Mouse (Mus musculus) heart, postnatal 0 days (tissue): ENCODE data around the gene Ubxn6. TPM values are rescaled to one million over a fixed set of nuclear protein-coding genes. Genes with fewer than 3 reads are reported as not detected.
A peak's percentile ranks its signal among the peaks of the same experiment; 100 is the strongest.

Experiments
- ATAC-seq: fragments of 200-750 bp; cut with Nextera tagmentation; 2 replicates; pipeline ENCODE4 v1.8.0; 2017; ENCODE audit warnings: low read depth, moderate number of reproducible peaks, moderate library complexity; ENCODE audit not compliant: insufficient read depth
- DNase-seq: peaks from one replicate; pipeline ENCODE4 v3.0.0-alpha.2; 2016; ENCODE audit warnings: low spot score
- H3K27ac ChIP-seq: fragments of 300-500 bp; sonication (generic); 2 replicates; pipeline ENCODE4 v1.5.1; 2014; ENCODE audit warnings: low read depth, mild to moderate bottlenecking
- H3K27me3 ChIP-seq: fragments of 300-500 bp; sonication (generic); 2 replicates; pipeline ENCODE4 v1.6.1; 2014; ENCODE audit warnings: low read length, mixed read lengths; ENCODE audit not compliant: control insufficient read depth, insufficient read depth
- H3K36me3 ChIP-seq: fragments of 300-500 bp; sonication (generic); replicated peaks from 2 replicates; pipeline ENCODE4 v1.6.1; 2014; ENCODE audit warnings: low read length, mixed read lengths; ENCODE audit not compliant: control insufficient read depth, insufficient read depth
- H3K4me1 ChIP-seq: fragments of 300-500 bp; sonication (generic); 2 replicates; pipeline ENCODE4 v1.6.1; 2014; ENCODE audit warnings: antibody characterized with exemption; ENCODE audit not compliant: control insufficient read depth, insufficient read depth
- H3K4me2 ChIP-seq: fragments of 300-500 bp; sonication (generic); 2 replicates; pipeline ENCODE4 v1.6.1; 2014; ENCODE audit warnings: low read depth, mild to moderate bottlenecking, low read length, moderate library complexity
- H3K4me3 ChIP-seq: fragments of 300-500 bp; sonication (generic); 2 replicates; pipeline ENCODE4 v1.5.1; 2014; ENCODE audit warnings: low read depth, low read length
- H3K9ac ChIP-seq: fragments of 300-500 bp; sonication (generic); replicated peaks from 2 replicates; pipeline ENCODE4 v1.6.1; 2014; ENCODE audit warnings: low read depth, low read length, mixed read lengths
- H3K9me3 ChIP-seq: fragments of 300-500 bp; sonication (generic); replicated peaks from 2 replicates; pipeline ENCODE4 v1.6.1; 2016; ENCODE audit warnings: low read length; ENCODE audit not compliant: control insufficient read depth
- CTCF ChIP-seq: IDR thresholded peaks from 2 replicates; pipeline ENCODE4 v1.5.1; 2016; ENCODE audit warnings: antibody characterized with exemption, control low read depth, low read depth
- EP300 ChIP-seq: IDR thresholded peaks from 2 replicates; pipeline ENCODE4 v1.6.1; 2016; ENCODE audit warnings: antibody characterized with exemption, low read depth
- WGBS: fragments of 180-500 bp; shearing (Covaris S2); extraction: QIAGEN DNeasy Blood & Tissue Kit; methylation state at CpG from one replicate; pipeline ENCODE4 v1.1.7; 2014; 5-methylcytosine and 5-hydroxymethylcytosine counted together
- polyA plus RNA-seq: library from polyadenylated mRNA; unstranded; fragments of >200 nt; fragmentation: Nextera tagmentation; extraction: Ambion mirVana; gene quantifications from 2 replicates; pipeline ENCODE4 v1.2.1, GENCODE M21; 2015
- total RNA-seq: library from RNA; depleted of rRNA; stranded (reverse); fragments of >200 nt; gene quantifications from 2 replicates; pipeline ENCODE4 v1.2.3, GENCODE M21; 2014; ENCODE audit warnings: low replicate concordance

The Ubxn6 gene
- total and polyA plus RNA-seq, 2 experiments from 2014 or later, result 58.2 to 68.1 TPM

- Histone ChIP-seq H3K4me1 (peaks cover 15% of the 10 kb centered on the region; the same call in 1 of the 2 replicates), H3K4me3 (no peak overlapping the region), H3K27ac (peak overlapping the region; percentile 32), H3K4me2 (peak overlapping the region; percentile 61), H3K27me3 (peaks cover 14% of the 10 kb centered on the region), H3K9ac (no peak overlapping the region), H3K9me3 (peaks cover 8% of the 10 kb centered on the region), H3K36me3 (no peaks in the 10 kb centered on the region)
- TF ChIP-seq EP300, result no peak
- no peak for TF ChIP-seq CTCF
- 37% methylated on average over 12 of the region's 12 CpGs for WGBS
- DNase-seq (peak; percentile 49), ATAC-seq (no peak; the same call in 1 of the 2 replicates)
Measured at GRCm38 (mm10) chr17:56119431-56119830, 44.6 kb upstream of the Ubxn6 start.

- H3K27me3 ChIP-seq, result peaks cover 7% of the 10 kb centered on the region
Measured at GRCm38 (mm10) chr17:56117251-56117710, 42.5 kb upstream of the Ubxn6 start, which contains the start of gene Plin5. Gene Plin5 (minus strand): TSS chr17:56117596.

GRCm38 (mm10) chr17:56116193-56116592 is 41.4 kb upstream of the Ubxn6 start:
- Histone ChIP-seq H3K4me3 (no peak overlapping the region), H3K27ac (no peak overlapping the region), H3K9ac (no peak overlapping the region), H3K9me3 (no peaks in the 10 kb centered on the region), H3K4me2 (no peak overlapping the region), H3K4me1 (peaks cover 15% of the 10 kb centered on the region; the same call in 1 of the 2 replicates), H3K27me3 (peaks cover 5% of the 10 kb centered on the region), H3K36me3 (no peaks in the 10 kb centered on the region)
- 67% methylated on average over 10 of the region's 10 CpGs for WGBS
- ATAC-seq, result no peak
- DNase-seq, result no peak
- no peak for TF ChIP-seq EP300
- no peak for TF ChIP-seq CTCF

More at GRCm38 (mm10) chr17:56117251-56117710, 42.5 kb upstream of the Ubxn6 start, which contains the start of gene Plin5:
- H3K36me3 ChIP-seq, result no peaks in the 10 kb centered on the region
- H3K4me2 ChIP-seq, result peak within 1 kb of the TSS; percentile 60
- peak within 1 kb of the TSS; percentile 1; the same call in 1 of the 2 replicates for H3K9ac ChIP-seq
- no peak within 1 kb of the TSS for H3K27ac ChIP-seq
- H3K9me3 ChIP-seq, result peaks cover 2% of the 10 kb centered on the region
- H3K4me3 ChIP-seq, result peak within 1 kb of the TSS; percentile 41
- peaks cover 15% of the 10 kb centered on the region; the same call in 1 of the 2 replicates for H3K4me1 ChIP-seq
- peak; percentile 51 for DNase-seq
- ATAC-seq, result peak; percentile 76
- TF ChIP-seq CTCF (no peak), EP300 (no peak)
- WGBS, result 1% methylated on average over 27 of the region's 27 CpGs

GRCm38 (mm10) chr17:56112743-56113142 is 37.9 kb upstream of the Ubxn6 start:
- no peak for DNase-seq
- TF ChIP-seq CTCF (no peak), EP300 (no peak)
- 67% methylated on average over 3 of the region's 3 CpGs for WGBS
- ATAC-seq, result no peak
- peaks cover 2% of the 10 kb centered on the region; the same call in 1 of the 2 replicates for H3K36me3 ChIP-seq
- no peaks in the 10 kb centered on the region for H3K27me3 ChIP-seq
- H3K4me1 ChIP-seq, result peaks cover 20% of the 10 kb centered on the region
- H3K27ac ChIP-seq, result no peak overlapping the region
- H3K9me3 ChIP-seq, result no peaks in the 10 kb centered on the region
- no peak overlapping the region for H3K4me2 ChIP-seq
- H3K9ac ChIP-seq, result no peak overlapping the region
- H3K4me3 ChIP-seq, result no peak overlapping the region

GRCm38 (mm10) chr17:56111864-56112263 is 37.0 kb upstream of the Ubxn6 start:
- ATAC-seq, result no peak; the same call in 1 of the 2 replicates
- Histone ChIP-seq H3K4me2 (no peak overlapping the region), H3K27ac (no peak overlapping the region), H3K4me1 (peaks cover 15% of the 10 kb centered on the region), H3K36me3 (peaks cover 11% of the 10 kb centered on the region; the same call in 1 of the 2 replicates), H3K9me3 (no peaks in the 10 kb centered on the region), H3K4me3 (no peak overlapping the region), H3K9ac (no peak overlapping the region), H3K27me3 (no peaks in the 10 kb centered on the region)
- WGBS, result 52% methylated on average over 5 of the region's 5 CpGs
- peak; percentile 65 for DNase-seq
- TF ChIP-seq CTCF (peak; percentile 83), EP300 (no peak)
